Mouse (Mus musculus) liver, postnatal 0 days (tissue): Measurements from ENCODE around the gene Ahdc1.

Source experiments
- CTCF ChIP-seq: sonication (generic); IDR thresholded peaks from 2 replicates; pipeline ENCODE4 v1.5.1; 2016; ENCODE audit warnings: antibody characterized with exemption, low read depth
- EP300 ChIP-seq: IDR thresholded peaks from 2 replicates; pipeline ENCODE4 v1.6.1; 2016; ENCODE audit warnings: antibody characterized with exemption, low read depth, mild to moderate bottlenecking

- no peak for TF ChIP-seq CTCF
- TF ChIP-seq EP300 = no peak
These were observed 90.7 kb downstream of the Ahdc1 start for GRCm38 (mm10) chr4:133101751-133102150.
